Mouse (Mus musculus) cerebellum, adult 18-20 months (tissue): ENCODE measurements around the gene Rpl35.
A peak's percentile ranks its signal among the peaks of the same experiment; 100 is the strongest.
"Not testable (repeated sequence)": the region's sequence is repeated elsewhere in the genome, so short reads cannot be mapped to it uniquely, and the experiment has no call there.

Experiments used
- DNase-seq, 2 experiments: peaks; one replicate each; pipeline ENCODE4 v3.0.0; 2021

The Rpl35 gene

DNA sequence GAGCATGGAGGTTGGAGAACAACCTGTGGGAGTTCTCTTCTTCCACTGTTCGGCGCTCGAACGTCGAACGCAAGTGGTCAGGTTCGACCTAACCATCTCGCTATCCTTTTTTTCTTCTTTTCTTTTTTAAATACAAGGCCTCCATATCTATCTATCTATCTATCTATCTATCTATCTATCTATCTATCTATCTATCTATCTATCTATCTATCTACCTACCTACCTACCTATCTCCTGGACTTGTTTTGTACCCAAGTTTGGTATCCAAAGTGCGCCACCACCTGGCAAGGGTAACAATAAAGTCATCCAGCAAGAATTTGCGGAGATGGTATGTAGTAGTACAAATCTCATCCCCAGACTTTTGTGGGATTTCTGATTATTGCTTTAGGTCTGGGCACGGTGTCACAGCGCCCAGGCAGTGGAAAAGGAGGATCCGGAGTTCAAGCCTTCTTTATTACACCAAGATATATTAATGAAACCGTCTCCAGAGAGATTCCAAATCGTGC is at the start of gene Rpl35:
Rpl35 (minus strand) TSS at position 51 of the 506 bp plus-strand sequence.
- DNase-seq, result no peak

DNA sequence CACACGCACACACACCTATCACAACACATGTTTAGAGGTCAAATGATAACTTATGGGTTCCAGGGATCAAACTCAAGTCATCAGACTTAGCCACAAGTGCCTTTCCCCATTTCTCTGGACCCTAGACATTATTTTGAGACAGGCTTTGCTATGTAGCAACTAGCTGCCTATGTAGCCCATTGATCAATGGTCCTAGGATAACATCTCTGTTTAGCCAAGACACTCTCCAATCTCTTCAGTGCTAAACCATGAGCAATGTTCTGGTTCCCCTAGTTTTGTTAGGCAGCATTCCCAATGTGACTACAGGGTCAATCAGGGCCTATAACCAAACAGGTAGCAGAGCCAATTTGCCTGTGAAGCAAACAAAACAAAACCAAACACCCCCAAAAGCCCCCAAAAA is 43.1 kb upstream of the Rpl35 start:
- no peak for DNase-seq

DNA sequence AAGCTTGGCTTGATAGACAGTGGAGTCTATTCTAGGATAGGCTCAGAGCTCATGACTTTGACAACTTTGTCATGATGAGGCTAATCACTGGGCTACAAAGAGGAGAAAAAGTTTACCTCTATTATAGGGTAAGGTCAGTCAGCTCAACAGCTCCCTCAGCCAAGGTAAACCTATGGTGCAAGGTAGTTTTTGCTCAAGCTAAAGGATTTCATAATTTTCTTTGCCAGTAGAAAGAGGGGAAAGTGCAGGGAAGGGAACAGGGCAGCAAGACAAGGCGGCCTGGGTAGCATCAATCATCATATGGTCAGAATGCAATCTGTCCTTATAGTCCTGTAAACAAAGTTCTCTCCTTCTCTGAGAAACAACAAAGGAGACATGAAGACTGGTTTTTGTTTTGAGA is 34.8 kb upstream of the Rpl35 start:
- no peak for DNase-seq

DNA sequence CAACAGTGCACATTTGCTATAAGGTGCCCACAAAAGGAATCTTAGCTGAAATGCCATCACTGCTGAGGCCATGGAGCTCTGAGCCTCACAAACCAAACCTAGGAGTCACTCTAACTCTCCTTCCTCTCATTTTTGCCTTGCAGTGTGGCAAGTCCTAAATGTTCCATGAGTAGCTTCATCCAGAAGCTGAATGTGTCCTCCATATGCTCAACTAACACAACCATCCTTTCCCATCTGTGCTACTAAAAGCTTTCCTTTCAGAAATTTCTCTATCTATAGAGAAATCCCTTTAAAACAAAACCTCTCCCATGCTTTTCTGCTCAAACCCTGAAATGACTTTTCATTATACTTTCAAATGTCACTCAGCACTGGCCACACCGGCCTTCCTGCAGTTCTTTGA is 26.2 kb upstream of the Rpl35 start:
- DNase-seq, result no peak

DNA sequence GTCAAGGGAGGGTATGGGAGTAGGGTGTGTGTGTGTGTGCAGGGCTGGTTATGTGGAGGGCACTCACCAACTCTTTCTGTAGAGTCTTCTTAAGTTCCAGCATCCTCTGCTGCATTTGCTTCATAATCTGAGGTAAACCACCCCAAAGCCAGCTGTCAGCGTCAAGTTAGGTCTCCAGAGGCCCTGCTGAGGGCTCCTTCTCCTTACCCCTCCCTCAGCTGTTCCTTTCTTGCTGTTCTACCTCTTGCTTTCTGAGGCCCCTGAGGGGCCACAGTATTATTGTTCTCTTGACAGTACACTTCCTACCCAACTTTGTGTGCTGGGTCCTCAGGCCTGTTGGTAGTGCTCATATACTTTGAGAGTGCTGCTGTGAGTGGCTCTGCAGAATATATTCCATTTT is 14.6 kb upstream of the Rpl35 start:
- no peak for DNase-seq

DNA sequence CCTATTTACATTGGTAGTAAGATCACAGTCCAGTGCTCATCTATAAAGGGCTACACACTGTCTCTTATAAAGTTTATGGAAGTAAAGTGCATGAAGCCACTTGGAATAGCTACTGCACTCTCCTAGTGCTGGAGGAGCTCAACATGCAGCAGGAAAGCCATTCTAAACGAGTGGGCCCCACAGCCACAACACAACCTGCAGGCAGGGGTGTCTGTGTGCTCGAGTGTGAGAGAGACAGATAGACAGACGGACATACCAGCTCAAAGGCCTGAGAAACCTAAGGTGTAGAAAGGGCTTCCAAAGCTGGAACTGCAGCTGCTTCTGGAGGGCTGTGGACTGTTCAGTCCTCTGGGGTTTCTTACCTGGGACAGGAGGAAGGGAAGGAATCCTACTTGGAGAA is 11.2 kb upstream of the Rpl35 start:
- DNase-seq, result no peak

DNA sequence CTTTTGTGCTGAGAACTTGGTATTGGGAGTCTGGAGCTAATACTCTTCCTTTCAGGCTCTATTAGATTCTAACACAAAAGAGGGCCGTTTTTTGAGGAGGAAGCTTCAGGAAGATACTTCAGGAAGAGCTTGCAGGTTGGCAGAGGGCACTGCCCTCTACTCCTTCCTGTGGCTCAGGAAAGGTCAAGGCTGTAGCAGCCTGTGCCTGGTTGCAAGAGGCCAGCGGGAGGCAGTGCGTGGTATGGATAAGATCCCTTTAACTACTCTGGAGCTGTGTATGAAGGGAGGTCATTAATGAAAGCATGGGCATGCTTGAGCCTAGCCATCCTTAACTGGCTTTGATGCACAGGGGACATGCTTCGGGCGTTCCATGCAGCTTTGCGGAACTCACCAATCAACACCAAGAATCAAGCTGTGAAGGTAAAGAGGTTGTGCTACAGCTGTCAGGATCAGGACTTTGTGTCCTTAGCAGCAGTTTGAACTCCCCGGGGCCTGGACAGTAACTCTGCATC is 7.4 kb upstream of the Rpl35 start:
- DNase-seq, result no peak

DNA sequence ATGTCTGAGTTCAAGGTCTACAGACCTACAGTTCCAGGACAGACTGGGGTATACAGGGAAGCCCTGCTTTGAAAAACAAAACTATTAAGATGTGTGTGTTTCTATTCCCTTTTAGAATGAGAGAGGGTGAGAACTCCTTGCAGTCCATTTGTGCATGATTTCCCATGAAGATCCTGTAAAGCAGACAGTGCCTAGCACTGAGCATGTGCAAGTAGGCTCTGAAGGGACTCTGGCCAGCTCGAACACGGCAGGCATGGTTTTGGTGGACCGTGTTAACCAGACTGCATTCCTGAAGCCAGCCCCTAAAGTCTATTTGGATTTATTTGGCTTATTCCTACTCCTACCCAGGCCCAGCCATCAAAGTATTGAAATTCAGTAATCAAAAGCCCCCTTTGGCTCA is 6.5 kb upstream of the Rpl35 start:
- DNase-seq, result no peak

DNA sequence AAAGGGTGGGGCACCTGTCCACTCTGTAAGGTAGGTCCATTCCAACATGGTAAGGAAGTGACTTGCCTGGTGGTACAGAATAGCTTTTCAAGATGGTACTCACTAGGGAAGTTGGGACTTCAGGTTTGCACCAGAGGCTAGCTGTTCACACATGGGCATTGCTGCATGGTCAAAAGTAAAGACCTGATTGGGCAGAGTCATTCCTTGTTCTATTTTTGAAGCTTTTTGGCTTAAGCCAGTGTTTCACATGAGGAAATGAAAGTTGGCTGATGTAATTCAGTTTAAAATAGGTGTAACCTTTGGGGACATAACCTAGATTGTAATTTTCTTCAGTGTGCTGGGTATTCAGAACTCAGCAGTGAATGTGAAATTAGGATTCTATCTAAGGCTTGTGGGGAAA is 5.8 kb upstream of the Rpl35 start:
- no peak for DNase-seq

DNA sequence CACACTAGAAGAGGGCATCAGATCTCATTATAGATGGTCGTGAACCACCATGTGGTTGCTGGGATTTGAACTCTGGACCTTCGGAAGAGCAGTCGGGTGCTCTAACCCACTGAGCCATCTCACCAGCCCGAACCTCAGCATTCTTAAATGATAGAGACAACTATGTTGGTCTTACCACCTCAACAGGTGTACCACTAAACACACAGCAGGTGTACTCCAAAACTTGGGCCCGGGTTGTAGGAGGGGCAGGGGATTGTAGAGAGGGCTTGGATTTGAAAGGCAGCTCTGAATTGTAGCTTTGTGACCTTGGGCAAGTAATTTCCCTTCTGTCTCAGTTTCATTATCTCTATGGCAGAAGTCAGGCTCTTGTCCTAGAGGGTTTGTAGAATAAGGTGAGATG is 4.7 kb upstream of the Rpl35 start:
- not testable (repeated sequence) for DNase-seq

DNA sequence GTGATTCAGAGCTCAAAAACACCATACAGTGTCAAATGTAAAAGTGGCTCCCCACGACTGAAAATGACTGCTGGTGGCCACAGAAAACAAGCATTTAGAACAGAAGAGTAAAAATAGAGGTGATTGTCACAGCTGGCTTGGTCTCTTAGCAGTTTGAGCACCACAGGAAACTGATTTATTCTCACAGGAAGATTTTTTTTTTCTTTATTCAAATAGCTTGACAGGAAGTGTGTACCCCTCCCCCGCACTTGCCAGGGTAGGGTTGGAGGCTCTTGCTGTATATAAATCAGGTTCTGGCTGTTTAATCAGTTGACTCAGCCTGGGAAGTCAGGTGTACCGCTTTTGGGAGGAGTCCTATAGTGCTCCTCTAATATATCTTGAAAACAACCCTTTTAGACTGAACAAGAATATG is 3.5 kb upstream of the Rpl35 start:
- no peak for DNase-seq

DNA sequence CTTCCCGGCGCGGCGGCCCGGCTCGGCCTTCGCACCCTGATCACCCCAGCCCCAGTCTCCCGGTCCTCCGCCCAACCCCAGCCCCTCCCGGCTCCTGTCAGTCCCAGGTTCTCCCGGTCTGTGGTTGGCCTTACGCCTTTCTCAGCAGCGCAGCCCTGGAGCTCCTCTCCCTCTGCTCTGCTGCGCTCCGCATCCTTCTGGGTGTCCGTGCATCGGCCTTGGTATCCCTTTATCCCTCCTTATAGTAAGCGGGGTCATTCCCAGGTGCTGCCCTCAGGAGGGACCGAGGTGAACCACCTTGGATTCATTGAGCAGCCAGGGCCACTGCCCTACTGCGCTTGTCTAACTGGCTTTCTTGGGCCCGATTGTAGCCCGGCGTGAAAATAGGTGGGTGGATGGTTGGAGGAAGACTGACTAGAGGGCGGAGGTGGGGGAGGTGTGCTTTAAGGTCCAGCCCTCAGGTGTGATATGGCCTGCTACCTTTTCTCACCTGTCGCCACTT is 3.0 kb upstream of the Rpl35 start:
- DNase-seq, result peak in 1 of 2 experiments; percentile 58

DNA sequence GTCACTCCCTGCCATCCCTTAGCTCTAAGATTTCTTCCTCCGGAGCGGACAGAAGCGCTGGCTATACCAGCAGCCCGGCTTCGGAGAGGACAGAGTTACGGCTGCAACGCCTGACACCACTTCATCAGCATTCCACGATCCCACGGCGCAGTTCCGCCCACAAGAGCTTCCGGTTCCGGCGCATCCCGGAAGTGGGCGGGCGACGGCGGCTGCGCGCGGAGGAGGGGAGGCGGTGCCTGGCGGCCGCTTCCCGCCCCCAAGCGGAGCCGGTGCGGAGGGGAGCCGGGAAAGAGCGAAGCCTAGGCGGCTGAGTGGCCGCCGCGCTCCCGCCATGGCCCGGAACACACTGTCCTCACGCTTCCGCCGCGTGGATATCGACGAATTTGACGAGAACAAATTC is 2.4 kb upstream of the Rpl35 start:
- peak; percentile 94 to 95 for DNase-seq

DNA sequence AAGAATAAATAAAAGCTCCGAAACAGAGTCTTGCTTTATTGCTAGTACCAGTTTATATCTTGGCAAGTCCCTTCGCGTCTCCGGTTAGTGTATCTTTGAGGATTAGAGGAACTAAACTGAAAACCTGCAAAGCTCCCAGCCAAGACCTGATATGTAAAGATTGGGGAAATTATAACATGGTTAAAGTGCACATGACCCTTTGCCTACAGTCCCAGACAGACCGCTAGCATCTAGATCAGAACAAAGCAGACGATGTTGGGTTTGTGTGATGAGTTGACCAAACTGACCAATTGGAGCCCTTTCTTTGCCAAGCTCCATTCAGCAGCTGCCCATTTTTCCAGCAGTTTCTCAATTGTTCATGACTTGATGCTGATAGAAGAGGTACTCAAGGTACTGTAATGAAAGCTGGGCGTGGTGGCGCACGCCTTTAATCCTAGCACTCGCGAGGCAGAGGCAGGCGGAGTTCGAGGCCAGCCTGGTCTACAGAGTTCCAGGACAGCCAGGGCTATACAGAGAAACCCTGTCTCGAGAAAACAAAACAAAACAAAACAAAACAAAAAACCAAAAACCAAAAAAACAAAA is 816 bp upstream of the Rpl35 start:
- no peak for DNase-seq

DNA sequence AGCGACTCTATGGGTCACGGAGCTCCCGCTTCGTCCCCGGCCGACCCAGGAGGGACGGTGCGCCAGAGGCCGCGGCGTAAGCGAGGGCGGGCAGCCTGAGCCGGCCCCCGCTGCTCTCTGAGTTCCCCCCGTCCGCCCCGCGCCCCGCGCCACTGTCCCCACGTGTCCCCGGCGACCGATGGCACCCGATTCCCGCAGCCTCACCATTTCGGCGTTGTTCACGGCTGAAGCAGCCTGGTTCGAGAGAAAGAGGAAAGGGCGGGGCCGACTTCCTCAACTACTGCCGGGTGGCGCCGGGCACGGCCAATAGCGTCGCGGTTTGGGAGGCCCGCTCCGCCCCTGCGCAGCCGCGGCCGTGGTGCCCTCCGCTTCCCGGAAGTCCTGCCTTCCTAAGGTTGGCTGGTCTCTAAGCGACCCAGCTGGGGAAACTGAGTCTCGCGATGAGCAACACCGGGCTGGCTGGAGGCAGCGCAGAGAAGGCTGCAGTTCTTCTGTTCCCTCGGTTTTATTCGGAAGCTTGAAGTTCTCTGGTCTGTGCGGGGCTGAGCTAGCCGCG is 466 bp downstream of the Rpl35 start, which contains the start of gene Arpc5l:
Arpc5l (plus strand) TSS at position 469 of the 556 bp plus-strand sequence.
- peak; percentile 92 to 94 for DNase-seq

DNA sequence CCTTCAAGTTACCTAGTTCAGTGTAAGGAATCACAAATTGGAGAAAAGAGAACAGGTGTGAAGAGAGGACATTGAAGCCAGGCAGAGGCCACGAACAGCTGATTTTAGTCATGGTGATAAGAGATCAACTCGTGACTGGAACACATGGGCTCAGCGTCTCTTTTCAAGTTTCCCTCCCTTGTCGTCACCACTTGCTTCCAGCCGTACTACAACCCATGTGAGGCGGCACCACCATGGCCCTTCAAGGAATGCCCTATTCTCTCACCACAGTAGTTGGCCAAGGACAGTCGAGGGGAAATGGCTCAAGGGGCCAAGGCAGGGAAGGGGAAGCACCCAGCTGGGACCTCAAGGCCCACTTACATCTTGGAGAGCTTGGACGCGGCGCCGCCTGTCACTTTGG is 1.1 kb downstream of the Rpl35 start:
- peak in 1 of 2 experiments; percentile 25 for DNase-seq

DNA sequence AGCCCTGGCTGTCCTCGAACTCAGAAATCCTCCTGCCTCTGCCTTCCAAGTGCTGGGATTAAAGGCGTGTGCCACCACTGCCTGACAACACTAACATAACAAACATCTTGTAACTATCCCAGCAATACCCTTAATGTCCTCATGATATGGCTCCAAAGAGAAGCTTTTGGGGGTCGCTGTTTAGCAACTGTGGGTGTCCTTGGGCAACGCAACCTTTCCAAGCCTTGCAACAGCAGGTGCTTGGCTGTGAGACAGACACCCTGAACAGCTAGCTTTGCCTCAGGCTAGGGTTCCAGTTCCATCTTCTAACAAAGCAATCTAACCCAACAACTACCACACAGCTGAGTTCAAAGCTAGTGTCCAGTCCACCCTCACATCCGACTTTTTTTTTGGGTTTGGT is 1.9 kb downstream of the Rpl35 start:
- DNase-seq, result no peak

DNA sequence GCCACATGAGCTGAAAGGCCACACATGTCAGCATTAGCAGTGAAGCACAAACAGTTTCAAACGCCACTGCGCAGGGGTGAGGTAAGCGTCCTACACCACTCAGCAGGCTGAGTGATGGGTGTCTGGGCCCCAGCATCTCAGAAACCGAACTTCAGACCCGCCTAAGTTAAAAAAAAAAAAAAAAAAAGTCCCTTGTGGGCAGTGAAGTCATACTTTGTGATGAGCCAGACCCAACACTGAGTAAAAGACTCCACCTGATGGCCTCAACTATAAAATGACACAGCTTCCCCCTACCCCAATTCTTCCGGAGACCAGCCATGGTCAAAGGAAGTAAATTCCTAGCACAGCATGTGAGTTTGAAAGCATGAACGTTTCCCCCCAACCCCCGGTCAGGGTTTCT is 2.3 kb downstream of the Rpl35 start:
- DNase-seq, result no peak

DNA sequence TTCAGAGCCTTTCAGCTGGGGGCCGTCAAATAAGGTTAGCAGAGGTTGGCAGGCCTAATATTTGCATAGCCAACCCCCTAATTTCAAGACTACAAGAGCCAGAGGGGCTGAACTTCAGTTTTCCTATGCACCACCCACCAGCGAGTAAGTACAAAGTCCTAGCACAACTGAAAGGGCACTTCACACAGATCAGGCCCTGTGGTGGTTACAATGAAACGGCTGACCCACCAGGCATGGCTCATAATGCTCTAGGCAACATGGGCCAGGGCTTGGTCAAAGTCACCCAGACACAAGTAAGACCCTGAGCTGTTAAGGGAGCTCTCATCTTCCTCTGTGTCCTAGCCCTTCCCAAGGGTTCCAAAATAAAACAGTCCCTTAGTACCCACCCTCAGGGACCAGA is 3.6 kb downstream of the Rpl35 start:
- DNase-seq, result no peak

DNA sequence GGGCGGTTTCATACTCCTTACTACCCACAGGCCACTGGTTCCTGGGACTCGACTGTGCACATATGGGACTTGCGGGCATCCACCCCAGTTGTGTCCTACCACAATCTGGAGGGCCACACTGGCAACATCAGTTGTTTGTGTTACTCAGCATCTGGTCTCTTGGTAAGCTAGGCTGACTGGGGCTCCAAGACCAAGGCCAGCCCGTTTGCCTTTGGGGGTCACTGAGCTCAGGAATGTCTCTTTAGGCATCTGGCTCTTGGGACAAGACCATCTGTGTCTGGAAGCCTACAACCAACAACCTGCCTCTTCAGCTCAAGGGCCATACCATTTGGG is 4.9 kb downstream of the Rpl35 start:
- no peak for DNase-seq

DNA sequence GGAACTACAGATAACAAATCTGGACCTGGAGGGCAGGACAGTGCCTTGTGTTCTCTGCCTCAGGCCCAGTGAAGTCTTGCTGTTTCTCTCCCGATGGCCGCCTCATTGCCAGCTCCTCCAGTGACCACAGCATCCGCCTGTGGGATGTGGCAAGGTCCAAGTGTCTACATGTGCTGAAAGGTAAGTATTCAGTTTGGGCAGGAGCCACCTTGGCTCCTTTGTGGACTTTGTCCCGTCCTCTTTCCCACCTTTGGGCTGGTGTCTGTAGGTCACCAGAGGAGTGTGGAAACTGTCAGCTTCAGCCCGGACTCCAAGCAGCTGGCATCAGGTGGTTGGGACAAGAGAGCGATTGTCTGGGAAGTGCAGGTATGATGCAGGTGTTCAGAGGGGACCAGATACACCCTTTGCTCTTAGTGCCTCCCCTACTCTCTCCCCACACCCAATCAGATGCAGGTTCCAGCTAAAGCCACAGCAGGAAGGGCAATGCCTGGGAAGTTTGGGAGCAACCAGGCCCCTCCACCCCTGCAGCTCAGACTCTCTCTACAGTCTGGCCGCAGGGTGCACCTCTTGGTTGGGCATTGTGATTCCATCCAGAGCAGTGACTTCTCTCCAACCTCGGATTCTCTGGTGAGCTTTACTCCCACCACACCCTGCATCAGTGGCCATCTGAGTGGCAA is 5.4 kb downstream of the Rpl35 start:
- DNase-seq, result no peak

DNA sequence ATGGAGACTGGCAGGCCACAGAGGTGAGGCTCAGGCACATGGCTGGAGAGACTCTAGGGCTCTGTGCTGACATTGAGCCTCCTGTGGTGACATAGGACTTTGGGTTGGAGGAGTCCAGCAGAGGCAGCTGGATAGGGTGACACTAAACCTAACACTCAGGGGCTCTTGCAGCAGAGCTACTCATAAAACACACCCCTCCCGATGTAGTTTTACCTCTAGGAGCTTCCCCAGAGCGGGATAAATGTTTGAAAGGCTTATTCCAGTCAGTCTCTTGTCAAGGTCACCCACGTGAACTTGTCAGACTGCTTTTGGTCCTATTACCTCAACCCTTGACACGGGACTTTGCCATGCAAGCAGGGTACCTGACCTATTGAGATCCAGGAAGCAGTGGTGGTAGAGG is 6.0 kb downstream of the Rpl35 start:
- DNase-seq, result no peak

DNA sequence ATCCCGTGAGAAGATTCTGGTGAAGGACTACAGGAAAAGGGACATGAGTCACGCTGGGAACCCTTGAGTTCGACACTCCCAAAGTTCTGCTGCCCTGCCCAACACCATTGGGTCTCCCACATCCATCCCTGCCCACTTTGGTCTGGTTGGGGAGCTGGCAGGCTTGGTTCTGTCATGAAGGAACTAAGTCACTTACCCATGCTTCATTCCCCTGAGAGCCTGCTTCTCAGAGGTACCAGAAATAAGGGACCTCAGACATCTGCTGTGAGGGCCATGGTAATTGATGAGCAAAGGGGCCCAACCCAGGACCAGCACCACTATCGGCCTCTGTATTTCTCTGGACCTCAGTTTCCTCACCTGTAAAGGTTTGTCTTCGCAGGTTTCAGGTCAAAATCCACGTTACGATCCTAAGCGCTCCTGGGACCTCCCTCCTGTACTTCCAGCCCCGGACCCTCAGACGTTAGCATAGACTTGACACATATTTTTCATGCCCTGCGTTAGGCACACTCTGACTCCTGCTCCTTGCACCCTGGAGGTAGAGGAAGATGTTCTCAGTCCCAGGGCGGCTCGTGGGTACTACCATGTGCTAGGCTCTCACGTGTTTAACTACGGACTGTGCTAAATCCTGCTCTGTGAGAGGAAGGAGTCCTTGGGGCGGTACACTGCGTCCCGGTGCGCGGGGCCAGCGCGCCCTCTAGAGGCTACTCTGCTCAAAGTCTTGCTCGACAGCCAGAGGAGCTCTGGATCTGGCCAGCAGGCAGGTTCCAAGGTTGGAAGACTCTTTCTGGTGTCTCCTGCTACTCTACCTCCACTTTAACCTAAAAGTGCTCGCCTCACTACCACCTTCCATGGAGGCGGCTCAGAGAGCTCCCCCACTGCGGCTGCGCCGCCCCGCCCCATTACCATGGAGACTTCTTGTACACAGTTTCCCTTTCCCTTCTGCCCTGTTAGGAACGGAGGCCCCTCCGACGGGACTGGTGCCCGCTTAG is 7.7 kb downstream of the Rpl35 start, which contains the start of gene Wdr38:
Wdr38 (plus strand) TSS at position 91 of the 989 bp plus-strand sequence.
- peak; percentile 89 to 93 for DNase-seq
